Mouse (Mus musculus): ENCODE measurements around the gene Ralgps1.

DNA sequence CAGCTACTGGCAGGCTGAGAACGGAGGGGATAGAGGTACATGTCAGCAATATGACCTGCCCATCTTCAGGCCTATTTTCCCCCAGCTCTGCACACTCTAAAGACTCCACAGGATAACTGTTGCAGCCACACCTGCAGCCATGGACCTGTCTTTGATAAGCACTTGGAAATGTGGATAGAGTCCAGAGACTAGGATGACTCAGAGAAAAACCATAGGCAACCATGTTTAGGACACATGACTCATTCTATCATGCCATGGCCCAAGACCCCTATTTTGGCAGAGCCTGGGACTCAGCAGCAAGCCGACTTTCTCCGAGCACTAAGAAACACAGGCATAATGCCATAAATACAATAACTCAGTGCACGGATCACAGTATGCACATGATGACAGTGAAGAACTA is 6.6 kb downstream of the Ralgps1 start:
- TF ChIP-seq POLR2A (IDR thresholded peaks at IDR 0.05; ENCODE audit: borderline replicate concordance, extremely low read depth, low read depth, low read length) (no peak), CTCF (IDR thresholded peaks at IDR 0.05; ENCODE audit: insufficient read depth, low read length) (no peak)

Data from lung, adult 2 months (tissue).